Mouse (Mus musculus): ENCODE data around the gene Slc38a9.
"Not testable (repeated sequence)": the region's sequence is repeated elsewhere in the genome, so short reads cannot be mapped to it uniquely, and the experiment has no call there.

Slc38a9 gene

DNA sequence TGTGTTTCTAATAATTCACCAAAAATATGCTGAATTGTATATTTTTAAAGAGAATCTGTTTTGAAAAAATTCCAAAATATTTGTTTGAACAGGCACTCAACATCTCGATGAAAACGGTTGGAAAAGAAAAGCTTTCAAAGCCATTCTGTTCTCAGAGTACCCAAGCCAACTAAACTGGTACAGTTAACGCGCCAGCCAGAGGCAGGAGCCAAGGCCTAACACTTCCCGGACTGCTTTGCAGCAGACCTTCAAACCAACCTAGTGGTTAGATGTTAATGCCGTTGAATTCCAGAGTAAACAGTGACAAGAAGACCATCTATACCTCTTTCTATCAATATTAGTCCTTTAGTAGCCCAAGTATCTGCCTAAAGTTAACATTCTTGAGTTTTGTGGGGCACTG lies 23.4 kb downstream of the Slc38a9 start:
- DNase-seq (ENCODE audit: low spot score), result no peak

DNA sequence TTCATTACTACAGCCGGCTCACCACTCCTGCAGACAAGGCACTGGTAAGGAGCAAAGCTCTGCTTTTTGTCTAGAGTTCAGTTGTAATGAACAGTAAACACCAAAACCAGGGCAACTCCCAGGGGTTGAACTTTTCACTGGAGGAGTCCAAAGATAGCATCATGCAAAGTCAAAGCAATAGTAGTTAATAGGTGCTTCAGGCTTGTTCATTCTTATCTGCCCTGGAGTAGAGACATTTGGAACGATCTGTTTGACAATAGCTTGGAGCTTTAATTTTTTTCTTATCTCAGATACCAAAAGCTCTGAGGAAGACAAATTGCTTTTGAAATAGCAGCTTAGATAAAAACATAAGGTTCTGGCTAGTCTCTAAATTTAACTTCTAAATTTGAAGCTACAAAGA lies 25.6 kb downstream of the Slc38a9 start:
- DNase-seq (ENCODE audit: low spot score), result no peak

DNA sequence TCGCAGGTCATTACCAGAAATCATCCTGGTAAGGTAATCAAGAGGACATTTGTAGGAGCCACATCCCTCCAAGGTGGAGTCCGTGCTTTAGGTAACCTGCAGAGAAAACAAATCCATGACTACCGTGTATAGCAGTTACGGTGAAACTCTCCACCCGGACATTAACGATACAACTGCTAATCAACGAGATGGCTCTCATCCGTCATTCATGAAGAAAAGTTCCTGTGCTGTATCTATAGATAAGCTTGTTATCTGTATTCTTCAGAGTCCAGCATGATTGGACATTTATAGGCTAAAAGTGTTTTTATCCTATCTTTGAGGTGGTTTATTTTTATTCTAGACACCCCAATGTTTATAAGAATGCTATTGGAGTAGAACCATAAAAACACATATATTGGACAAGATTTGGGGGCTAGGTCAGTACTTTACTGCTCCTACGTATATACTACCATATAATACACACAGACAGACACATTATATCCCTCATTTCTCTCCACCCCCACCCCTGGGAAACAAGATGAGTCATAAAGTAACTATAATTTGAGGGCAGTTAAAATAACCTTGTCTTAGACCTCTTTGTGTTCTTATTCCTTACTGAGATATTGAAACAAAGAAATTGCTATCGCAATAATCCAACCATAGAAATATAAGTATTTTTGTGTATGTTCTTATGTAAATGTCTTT lies 32.5 kb downstream of the Slc38a9 start:
- DNase-seq (ENCODE audit: low spot score), result no peak

DNA sequence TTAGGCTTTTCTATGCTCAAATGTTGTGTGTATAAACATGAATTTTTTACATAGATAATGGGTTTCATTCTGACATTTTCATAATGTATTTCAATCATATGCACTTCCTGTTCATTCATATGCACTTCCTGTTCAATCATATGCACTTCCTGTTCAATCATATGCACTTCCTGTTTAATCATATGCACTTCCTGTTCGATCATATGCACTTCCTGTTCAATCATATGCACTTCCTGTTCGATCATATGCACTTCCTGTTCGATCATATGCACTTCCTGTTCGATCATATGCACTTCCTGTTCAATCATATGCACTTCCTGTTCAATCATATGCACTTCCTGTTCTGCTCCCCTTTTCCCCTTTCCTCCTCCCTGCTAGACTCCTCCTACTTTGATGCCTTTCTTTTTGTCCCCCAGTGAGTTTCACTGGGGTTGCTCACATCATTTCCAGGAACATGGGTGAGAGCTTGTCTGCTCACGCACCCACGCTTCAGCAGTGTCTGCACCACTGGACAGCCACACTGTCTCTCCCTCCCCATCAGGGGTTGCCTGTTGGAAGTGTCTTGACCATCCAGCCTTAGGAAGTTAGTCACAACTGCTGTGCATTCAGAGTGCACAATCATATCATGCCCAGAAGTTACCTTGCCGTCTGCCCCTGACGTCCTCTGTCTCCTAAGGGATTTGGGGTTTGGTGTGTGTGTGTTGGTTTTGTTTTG lies 35.1 kb downstream of the Slc38a9 start:
- DNase-seq (ENCODE audit: low spot score), result no peak

DNA sequence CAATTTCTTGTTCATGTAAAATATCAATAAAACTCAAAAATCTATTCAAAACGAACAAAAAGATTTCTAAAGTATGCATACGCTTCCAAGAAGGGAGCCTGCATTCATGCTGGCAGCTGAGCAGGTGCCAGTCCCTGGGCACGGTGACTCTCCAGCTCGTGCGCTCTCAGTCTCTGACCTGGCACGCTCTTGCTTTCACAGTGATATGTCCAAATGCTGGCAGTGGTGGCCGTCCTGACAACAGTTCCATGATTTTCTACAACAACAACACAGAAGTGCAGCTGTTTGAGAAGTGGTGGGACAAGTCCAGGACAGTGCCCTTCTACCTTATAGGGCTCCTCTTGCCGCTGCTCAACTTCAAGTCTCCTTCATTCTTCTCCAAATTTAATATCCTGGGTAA lies 40.7 kb downstream of the Slc38a9 start:
- DNase-seq (ENCODE audit: low spot score), result no peak

DNA sequence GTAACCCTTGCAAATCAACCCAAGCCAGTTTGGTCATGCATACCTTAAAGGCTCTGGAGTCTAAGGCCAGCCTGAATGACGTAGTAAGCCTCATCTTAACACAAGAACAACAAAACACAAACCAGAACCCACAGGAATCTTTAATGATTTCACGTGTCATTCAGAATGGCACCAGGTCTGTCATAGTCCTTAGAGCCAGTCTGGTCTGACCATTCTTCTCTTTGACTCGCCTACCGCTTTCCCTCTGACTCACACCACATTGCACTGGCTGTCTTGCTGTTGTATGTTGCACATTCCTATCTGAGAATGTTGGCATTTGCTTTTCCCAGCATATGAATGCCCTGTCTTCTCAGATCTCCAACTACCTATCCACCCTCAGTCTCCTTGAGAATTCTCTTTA lies 45.8 kb downstream of the Slc38a9 start:
- DNase-seq (ENCODE audit: low spot score), result no peak

DNA sequence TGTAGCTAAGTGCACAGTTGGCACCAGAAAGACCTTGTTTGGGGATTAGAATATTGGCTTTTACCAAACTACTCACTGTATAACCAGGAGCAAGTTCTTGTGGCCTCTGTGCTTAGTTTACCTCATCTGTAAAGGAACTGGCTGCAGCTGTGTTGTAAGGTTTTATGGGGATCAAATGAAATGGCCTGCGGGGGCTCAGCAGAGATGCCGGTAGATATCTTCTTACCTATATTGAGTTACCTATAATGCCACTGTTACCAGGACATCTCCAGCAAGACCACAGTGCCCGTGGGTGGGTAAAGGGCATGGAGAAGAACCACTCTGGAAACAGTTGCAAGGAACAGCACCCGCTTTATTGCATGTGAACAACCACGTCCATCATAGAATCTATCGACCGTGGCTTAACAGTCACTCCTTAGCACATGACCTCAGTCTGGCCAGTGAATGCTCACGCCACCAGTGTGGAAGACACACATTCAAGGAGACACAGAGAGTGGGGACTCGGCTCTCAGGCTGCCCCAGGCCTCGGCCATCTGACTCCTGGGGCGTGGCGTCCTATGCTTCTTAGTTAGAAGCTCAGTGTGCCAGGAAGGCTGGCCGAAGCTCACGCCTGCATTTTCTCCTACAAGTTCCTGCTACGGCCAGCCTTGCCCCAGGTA lies 59.7 kb downstream of the Slc38a9 start:
- DNase-seq (ENCODE audit: low spot score), result no peak

DNA sequence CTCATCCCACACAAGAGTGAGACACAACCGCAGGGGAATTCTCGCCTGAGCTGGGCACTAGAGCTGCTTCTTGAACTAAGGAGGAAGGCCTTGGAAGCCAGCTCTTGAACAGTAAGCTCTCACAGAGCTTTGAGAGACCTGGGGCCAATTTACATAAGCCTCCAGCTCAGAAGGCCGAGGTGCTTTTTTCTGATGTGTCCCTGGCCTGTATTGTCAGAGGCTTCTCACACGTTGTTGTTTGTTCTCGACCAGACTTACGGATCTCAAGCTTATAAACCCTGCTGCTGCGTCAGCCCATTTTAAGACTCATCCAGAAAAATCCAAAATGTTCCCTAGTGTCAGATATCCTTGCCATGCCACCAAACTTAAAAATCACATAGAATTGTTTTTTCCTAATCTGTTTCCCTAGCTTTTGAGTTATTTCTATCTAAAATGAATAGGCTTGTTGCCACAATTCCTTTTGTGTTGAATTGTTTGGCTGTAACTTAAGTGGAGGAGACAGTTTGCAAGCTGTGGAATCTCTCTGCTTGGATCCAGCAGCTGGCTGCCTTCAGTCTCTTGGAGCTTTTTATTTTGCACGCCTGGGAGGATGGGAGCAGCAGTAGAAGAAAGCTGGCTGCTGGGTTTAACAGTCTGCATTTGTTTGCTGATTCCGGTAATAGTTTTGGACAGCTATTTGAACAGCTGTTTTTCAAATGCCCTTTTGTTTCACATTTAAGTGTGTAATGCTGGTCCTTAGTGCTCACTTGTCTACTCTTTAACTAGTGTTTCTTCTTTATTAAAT lies 61.6 kb downstream of the Slc38a9 start:
- DNase-seq (ENCODE audit: low spot score), result no peak

DNA sequence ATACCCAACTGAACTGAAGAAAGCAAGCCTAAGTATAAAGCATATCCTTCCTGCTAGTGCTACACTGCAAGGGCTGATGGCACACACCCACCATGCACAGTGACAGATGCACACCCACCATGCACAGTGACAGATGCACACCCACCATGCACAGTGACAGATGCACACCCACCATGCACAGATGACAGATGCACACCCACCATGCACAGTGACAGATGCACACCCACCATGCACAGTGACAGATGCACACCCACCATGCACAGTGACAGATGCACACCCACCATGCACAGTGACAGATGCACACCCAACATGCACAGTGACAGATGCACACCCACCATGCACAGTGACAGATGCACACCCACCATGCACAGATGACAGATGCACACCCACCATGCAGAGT lies 63.7 kb downstream of the Slc38a9 start:
- not testable (repeated sequence) for DNase-seq (ENCODE audit: low spot score)

DNA sequence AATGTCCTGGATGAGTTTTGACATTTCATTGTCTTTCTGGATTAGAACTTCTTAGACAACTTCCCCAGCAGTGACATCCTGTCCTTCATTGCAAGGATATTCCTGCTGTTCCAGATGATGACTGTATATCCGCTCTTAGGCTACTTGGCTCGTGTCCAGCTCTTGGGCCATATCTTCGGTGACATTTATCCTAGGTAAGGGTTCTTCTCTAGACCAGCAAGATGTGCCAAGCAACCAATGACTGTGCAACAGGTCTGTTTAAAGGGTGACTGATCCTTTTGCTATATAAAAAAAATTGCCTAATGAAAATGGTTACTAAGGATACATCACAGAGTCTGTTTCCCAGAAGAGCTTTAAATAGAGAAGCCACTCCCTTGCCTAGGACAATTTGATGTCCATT lies 65.5 kb downstream of the Slc38a9 start:
- no peak for DNase-seq (ENCODE audit: low spot score)

DNA sequence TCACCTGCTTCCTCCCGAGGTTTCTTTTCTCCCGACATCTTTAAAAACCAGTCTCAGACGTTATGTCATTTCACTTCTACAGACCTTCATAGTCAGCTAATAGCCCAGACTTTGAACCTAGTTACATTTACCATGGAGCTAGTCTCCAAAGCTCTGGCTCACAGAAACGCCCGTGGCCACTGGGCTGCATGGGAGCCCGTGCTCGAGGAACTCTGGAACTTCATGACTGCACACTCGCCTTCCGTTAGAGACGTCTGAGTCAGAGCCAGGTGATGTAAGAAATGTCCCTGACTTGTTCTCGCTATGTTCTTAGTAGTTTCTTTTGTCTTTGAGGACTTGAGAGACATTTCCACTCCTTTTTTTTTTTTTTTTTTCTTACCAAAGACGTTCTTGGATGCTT lies 72.8 kb downstream of the Slc38a9 start:
- no peak for DNase-seq (ENCODE audit: low spot score)

DNA sequence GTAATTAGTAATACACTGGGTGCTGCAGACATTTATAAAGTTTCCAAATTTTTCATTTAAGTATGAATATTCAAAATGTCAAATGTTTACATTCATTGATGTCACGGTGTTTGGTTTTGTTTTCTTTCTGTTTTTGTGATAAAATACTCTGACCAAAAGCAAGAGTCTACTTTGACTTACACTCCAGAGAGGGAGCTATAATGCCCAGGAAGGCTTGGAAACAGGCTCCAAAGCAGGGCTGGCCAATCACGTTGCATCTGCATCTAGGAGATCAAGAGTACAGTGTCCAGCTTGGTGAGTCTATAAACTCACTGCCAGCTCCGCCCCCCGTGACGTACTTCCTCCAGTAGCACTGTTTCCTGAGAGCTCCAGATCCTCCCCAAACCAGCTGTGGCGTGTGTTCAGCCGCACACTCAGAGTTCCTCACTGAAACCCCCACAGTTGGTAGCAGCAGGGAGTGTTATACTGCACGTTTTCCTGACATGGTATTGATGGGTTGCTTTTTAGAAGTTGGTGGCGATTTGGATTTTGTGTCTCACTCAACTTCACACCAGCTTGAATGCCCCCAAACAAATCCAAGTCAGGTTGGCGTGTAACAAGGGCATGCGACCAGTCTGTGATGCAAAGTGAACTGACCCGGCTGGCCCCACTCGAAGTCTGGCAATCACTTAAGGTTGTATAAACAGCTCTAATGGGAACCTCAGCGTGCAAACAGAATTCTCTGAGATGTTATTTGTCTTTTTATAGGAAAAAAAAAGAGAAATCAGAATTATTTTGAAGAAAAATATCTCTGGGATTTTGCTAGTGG lies 74.6 kb downstream of the Slc38a9 start:
- DNase-seq (ENCODE audit: low spot score), result no peak

DNA sequence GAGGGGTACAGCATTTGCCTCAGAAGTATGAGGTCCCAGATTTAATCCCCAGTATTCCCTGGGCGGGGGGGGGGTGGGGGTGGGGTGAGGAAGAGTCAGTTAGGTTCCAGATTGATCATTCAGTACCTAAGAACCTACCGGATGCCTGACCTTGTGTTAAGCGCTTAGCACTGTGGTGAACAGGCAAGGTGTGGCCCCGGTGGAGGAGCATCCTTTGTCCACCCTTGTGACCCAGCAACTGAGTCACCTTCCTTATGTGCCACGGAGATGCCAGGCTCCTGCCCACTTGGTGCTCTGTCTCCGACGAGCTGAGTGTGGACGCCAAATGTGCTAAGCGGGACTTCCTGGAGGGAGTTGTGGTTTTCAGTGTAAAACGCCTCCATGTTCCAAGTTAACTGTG lies 75.9 kb downstream of the Slc38a9 start:
- no peak for DNase-seq (ENCODE audit: low spot score)

DNA sequence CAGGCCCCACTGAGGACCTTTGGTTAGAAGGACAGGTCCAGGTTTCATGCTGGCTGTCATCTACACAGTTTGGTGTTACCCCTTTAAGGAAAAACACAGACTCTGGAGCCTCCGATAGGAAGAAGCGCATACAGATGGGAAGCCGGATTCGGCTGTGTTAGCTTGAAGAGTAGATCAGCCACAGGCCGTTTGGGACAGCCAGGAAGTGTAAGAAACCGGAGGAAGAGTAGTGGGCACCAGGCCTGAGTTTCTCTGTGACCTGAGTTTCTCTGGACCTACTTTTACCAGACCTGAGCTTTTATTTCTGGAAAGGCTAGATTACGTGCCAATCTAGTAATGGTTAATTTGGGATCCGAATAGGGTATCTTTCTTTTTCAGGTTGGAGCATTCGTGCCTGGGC lies 76.6 kb downstream of the Slc38a9 start:
- DNase-seq (ENCODE audit: low spot score), result no peak

DNA sequence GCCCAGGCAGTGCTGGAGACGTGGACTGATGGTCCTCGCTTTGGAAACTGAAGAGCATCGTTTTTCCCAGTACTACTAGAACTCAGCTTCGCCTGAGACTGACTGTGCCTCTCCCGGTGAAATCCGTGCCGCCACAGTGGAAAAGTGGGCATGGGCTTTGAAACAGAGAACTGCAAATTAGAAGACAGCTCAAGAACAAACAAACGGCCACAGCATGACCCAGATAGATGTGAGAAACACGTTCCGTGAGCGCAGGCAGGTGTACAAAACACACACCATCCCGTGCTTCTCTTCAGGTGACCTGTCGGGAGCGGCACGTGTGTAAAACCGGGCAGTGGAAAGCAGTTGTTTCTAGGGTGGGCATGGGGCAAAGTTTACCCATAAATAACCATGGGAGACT lies 77.5 kb downstream of the Slc38a9 start:
- DNase-seq (ENCODE audit: low spot score), result no peak

DNA sequence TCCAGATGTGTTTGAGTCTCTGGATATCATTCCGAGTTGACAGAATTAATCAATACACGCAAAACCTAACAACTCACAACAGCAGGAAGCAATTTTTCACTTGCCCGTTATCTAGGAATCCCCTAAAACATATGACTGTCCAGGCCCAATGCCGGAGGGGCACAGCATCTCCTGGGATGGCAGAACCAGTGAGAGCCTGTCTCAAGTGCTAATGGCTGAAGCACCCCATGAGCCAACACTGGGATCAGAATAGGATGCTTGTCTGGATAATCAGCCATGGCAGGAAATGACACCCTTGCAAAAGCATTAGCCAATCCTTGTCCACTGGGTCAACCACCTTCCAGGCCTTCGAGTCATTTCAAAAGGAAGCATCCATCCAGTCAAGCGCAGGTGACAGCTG lies 79.5 kb downstream of the Slc38a9 start:
- DNase-seq (ENCODE audit: low spot score), result no peak

DNA sequence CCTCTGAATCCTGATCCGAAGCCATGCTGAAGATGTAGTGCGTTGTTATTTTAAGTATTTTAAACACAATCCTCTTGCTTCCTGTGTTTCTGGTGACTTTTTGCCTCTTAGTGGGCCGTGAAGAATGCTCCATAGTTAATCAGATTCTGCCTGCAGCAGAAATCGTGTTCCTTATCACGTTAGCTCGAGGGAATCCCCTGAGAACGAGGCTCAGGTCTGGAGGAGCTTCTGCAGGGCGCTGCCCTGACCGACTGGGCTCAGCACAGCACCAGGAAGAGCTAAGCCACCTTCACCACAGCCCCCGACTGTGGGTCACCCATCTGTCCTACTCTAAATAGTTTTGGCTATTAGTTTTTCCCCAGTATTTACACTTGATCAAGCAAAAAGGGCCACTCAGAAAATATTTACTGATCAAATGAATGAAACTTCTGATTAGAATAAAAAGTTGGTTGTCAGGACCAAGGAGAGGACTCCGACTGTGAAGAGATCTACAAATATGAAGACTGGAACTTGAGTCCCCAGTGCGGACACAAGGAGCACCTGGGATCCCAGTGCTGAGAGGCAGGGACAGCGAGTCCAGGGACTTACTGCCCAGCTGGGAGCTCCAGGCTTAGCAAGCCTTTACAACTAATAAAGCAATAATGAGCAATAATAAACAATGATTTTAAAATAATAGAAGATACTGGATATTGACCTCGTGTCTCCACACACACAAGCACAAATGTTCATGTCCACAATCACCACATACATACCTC lies 81.7 kb downstream of the Slc38a9 start:
- no peak for DNase-seq (ENCODE audit: low spot score)

DNA sequence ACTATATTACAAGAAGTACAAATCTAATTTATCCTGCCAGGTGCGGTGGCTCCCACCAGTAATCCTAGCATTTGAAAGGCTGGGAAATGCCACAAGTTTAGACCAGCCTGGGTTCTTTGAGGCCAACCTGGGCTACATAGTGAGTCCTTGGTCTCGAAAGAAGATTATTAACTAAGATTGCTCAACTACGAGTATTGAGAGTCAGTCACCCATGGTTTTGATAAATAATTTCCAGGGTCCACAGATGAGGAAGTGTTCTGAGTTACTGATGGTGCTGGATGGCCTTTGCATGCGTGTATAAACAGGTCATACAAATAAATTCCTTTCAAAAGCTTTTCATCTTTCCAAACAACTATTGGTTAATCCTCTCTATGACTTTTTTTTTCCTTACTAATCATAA lies 83.1 kb downstream of the Slc38a9 start:
- DNase-seq (ENCODE audit: low spot score), result no peak

DNA sequence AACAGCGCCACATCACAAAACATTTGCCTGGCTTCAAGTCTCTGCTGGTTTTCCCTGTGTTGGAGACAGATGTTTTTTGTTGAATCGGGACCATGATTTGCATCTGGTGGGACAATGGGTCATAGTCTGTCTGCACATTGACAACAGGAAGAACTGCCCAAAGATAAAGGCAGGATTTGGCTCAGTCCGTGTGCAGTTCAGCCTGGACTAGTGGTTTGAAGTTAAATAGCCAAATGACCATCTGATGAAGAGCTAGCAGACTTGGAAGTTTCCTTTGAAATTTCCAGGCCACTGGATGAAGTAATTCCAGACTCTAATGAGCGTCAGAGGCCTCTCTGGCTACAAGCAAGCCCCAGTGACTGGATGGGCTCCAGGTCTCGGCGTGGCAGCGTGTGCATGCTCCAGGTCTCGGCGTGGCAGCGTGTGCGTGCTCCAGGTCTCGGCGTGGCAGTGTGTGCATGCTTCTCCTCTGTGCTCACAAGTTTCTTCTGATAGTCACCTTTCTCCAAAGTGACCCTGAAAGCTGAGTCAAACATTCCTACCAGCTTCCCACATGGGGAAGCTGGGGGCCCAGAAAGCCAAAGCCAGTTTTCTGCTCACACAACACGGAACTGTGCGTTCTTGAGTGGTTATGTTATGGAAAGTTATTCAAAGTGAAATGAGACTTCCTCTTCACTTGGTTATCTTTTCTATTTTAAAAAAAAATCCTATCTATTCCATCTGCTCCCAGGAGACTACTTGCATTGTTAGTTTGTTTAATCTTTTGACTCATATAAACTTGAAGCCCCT lies 83.7 kb downstream of the Slc38a9 start:
- DNase-seq (ENCODE audit: low spot score), result no peak

Data from urinary bladder, postnatal 25 days (tissue).